Mouse (Mus musculus): ENCODE data around the gene Wbp2.

The Wbp2 gene

DNA sequence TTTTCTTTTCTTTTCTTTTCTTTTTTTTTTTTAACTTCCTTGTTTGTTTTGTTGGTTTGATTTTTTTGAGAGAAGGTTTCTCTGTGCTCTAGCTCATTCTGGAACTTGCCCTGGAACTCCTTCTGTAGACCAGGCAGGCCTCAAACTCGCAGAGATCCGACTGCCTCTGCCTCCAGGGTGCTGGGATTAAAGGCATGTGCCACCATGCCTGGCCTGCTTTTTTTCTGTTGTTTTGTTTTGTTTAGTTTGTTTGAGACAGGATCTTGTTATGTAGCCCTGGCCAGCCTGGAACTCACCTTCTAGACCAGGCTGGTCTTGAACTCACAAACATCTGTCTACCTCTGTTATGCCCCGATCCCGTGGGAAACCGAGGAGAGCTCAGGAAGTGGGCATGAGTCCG is 2.8 kb upstream of the Wbp2 start:
- no peak for DNase-seq (ENCODE audit: low spot score in 2 of 2)

- DNase-seq (ENCODE audit: low spot score in 2 of 2): no peak
Measured at GRCm38 (mm10) chr11:116088741-116089394, 2.1 kb upstream of the Wbp2 start.

- DNase-seq (ENCODE audit: low spot score in 2 of 2): no peak
Measured at GRCm38 (mm10) chr11:116088188-116088587, 1.4 kb upstream of the Wbp2 start.

- DNase-seq (ENCODE audit: low spot score in 2 of 2): peak; percentile 87 to 90
Measured at GRCm38 (mm10) chr11:116087194-116088130, 667 bp upstream of the Wbp2 start.

DNA sequence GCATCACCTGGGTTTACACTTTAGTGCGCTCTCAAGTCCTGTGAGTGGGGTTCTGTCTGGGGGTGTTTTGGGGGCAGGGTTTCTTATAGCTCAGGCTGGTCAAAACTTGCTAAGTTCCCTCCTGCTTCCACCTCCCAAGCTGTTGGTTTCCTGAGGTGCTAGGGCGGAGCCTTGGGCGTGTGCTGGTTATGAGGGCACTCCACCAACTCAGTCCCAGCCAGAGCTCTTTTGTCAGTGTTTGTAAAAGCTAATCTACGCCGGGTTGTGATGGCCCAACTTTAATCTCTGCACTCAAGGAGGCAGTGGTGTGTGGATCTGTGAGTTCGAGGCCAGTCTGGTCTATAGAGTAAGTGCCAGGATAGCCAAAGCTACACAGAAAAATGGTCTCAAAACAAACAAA is 2.6 kb downstream of the Wbp2 start:
- DNase-seq (ENCODE audit: low spot score in 2 of 2): no peak

DNA sequence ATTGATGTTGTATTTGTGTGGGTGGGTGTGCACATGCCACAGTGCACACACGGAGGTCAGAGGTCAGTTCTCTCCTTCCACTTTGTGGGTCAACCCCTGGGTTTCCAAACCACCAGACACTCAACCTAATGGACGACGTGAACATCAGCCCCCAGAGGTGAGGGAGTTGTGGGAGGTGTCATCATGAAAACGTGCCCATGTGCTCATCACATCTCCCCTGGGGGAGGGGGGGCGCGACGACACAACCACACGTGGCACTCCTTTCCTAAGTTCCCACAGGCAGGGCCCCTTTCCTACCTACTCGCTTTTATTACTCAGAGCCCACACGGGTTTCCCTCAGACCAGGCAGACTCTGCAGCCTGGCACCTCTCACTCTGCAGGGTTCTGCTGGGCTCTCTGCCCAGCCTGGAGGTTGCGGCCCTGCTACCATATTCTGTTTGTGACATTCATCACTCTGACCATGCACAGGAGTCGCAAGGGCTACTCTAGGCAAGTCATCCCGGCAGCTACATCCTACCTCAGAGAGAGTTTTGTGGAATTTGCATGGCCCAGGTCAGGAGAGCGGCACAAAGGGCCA is 3.6 kb downstream of the Wbp2 start:
- DNase-seq (ENCODE audit: low spot score in 2 of 2): peak in 1 of 2 experiments; percentile 35

DNA sequence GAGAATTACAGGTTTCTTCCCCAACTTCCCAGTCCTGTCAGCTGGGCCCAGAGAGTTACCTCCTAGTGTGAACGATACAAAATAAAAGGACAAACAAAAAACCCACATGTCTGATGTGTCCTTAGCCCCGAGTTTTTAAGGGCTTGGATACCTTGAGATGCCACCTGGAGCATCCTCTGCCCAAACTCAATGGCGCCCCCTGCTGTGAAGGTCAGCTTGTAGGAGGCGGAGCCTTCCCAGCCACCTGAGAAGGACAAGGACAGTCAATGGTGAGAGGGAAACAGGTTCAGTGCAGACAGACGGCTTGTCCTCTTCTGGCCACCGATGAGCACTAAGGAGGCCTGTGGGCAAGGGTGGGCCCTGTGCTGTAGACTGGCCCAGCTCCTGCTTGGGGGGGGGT is 5.7 kb downstream of the Wbp2 start:
- no peak for DNase-seq (ENCODE audit: low spot score in 2 of 2)

- DNase-seq (ENCODE audit: low spot score in 2 of 2): peak; percentile 67 to 70
Measured at GRCm38 (mm10) chr11:116079511-116079910, 7.3 kb downstream of the Wbp2 start.

- no peak for DNase-seq (ENCODE audit: low spot score in 2 of 2)
Measured at GRCm38 (mm10) chr11:116078676-116079320, 8.0 kb downstream of the Wbp2 start.

DNA sequence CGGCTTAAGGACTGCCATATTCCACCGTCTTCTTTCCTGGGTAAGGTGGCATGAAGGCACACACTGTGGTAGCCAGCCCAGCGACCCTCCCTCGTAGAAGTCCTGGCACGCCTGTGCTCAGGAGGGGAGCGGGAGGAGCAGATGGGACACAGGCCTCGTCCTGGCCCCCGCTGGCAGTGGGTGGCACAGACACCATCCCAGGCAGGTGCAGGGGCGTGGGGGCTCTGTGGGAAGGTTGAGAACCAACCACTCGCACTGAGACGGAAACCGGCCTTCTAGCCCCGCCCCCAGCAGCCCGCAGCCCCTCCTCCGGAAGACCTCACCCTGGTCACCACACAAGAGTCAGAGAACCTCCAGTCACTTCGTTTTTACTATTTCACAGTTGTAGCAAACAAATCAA is 8.6 kb downstream of the Wbp2 start:
- no peak for DNase-seq (ENCODE audit: low spot score in 2 of 2)

- no peak for DNase-seq (ENCODE audit: low spot score in 2 of 2)
Measured at GRCm38 (mm10) chr11:116077446-116078204, 9.2 kb downstream of the Wbp2 start, which contains the start of gene Unc13d. TSS of gene Unc13d (minus strand) at chr11:116077961.

DNA sequence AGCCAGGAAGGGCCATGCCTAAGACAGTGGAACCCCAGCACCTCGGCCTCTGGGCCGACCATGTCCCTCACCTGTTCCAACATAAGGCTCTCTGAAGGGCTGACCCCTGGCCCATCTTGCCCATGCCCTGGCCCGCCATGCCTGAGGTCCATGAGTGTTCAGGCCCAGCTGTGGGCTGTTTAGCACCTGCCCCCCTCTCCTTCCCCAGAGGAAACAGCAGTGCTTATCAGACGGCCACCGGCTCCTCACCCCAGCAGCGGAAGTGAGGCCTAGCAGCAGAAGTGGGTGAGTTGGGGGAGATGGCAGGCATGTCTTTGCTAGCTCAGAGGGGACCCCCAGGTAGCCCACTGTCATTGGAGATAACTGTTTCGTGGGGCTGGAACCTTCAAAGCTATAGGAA is 10.0 kb downstream of the Wbp2 start:
- DNase-seq (ENCODE audit: low spot score in 2 of 2): no peak

GRCm38 (mm10) chr11:116076266-116076540 is 10.6 kb downstream of the Wbp2 start:
- DNase-seq (ENCODE audit: low spot score in 2 of 2): no peak

GRCm38 (mm10) chr11:116075539-116076265 is 11.1 kb downstream of the Wbp2 start:
- no peak for DNase-seq (ENCODE audit: low spot score in 2 of 2)

DNA sequence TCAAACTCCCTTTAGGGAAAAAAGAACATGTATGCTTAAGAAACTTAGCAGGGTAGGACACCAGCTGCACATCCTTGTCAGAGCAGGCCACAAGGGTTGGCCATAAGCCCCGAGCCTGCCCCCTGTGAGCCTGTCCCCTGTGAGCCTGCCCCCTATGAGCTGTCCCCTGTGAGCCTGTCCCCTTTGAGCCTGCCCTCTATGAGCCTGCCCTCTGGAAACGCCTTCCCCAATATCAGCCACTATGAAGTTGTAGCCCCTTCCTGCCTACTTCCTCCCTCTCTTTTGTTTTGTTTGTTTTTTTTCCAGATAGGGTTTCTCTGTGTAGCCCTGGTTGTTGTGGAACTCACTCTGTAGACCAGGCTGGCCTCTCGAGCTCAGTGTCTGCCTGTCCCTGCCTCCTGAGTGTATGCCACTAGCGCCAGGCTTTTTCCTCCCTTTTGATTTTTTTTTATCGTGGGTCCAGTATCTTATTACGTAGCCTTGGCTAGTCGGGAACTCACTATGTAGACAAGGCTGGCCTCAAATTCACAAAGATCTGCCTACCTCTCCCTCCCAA is 12.3 kb downstream of the Wbp2 start:
- no peak for DNase-seq (ENCODE audit: low spot score in 2 of 2)

DNA sequence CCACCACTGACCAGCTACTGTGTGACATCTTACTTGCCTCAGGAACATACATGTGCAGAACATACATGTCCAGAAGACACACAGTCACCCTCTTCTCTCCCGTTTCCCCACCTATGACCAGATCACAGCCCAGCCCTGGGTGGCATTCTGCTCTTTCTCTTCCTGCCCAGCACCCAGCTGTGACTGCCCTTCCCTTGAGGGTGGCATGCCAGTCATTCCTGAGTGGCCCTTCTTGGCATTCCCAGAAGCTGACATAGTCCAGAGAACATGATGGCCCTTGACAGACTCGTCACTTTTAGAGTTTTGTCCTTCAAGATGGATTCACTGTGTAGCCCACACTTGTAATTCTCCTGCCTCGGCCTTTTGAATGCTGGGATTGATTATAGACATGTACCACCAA is 14.2 kb downstream of the Wbp2 start:
- DNase-seq (ENCODE audit: low spot score in 2 of 2): no peak

DNA sequence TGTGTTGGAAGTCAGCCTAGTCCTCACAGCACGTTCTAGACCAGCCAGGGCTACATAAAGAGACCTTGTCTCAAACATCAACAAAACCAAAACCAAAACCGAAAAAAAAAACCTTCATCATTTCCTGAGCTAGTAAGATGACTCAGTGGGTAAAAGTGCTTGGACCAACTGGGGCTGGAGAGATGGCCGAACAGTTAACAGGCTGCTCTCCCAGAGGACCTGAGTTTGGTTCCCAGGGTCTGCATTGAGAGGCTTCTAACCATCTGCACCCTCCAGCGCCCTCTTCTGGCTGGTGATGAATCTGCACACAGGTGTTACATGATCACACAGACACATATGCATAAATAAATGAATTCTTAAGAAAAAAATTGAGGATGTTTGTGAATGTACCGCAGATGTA is 15.3 kb downstream of the Wbp2 start:
- DNase-seq (ENCODE audit: low spot score in 2 of 2): no peak

- no peak for DNase-seq (ENCODE audit: low spot score in 2 of 2)
Measured at GRCm38 (mm10) chr11:116065345-116065744, 21.4 kb downstream of the Wbp2 start.

DNA sequence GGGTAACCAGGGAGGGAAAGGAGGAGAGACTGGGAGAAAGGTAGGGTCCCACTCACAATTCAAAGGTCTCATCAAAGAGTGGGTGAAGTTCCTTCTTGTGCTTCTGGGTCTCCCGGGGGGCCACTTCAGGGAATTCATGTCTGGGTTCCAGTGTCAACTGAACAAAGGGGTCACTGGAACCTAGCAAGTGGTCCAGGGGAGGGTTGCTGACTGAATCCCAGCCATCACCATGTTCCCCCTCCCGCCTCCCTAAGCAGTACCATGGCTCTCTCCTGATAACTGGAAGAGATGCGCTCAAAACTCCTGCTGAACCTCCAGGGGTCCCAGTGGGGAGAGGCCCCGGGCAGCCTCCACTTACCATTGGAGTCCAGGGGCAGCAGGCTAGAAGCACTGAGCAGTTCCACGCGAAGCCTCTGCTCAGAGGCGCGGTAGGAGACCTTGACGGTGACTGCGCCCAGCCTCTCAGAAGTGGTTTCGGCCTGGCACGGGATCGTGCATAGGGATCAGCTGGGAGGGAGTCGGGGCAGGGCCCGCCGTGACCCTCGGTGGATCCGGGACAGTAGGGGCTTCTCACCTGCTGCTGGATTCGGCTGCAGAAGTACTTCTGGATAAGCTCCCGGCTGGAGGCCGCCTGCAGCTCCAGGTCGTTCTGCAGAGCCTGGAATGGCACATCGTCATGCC is 22.5 kb downstream of the Wbp2 start:
- no peak for DNase-seq (ENCODE audit: low spot score in 2 of 2)

DNA sequence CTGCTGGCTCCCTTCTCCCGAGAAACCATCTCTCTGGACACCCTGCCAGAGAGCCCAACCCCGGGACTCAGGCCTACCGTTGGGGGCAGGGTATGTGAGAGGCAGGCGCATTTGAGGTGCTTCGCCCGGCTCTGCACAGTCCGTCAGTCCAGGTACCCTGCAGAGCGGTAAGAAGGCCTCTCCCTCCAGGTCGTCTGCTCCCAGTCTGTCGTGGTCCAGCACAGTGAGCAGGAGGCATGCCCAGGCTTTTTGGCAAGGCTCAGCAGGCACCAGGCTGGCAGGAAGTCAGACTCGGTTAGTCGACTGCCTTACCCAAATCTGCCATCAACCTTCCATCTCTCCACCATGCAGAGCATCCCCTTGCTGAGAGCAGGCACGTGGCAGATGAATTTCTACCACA is 23.2 kb downstream of the Wbp2 start:
- no peak for DNase-seq (ENCODE audit: low spot score in 2 of 2)
